Mouse (Mus musculus) limb, embryonic 14.5 days (tissue): Measurements from ENCODE around the gene Cep295nl. TPM values are rescaled to one million over a fixed set of nuclear protein-coding genes. Genes with fewer than 3 reads are reported as not detected.

Source experiments
- ATAC-seq: fragments of 200-750 bp; cut with Nextera tagmentation; 2 replicates; pipeline ENCODE4 v1.8.0; 2017; ENCODE audit warnings: low read depth, moderate number of reproducible peaks, moderate TSS enrichment; ENCODE audit not compliant: low FRiP score
- DNase-seq: peaks from one replicate; pipeline ENCODE4 v3.0.0-alpha.2; 2015; ENCODE audit warnings: low spot score
- H3K27ac ChIP-seq: fragments of 300-500 bp; sonication (generic); replicated peaks from 2 replicates; pipeline ENCODE4 v1.5.1; 2014; ENCODE audit warnings: low read depth, mild to moderate bottlenecking, low read length, moderate library complexity, mixed read lengths
- H3K27me3 ChIP-seq: fragments of 300-500 bp; sonication (generic); 2 replicates; pipeline ENCODE4 v1.6.1; 2014; ENCODE audit warnings: low read length, mixed read lengths; ENCODE audit not compliant: control insufficient read depth, insufficient read depth
- H3K36me3 ChIP-seq: fragments of 300-500 bp; sonication (generic); 2 replicates; pipeline ENCODE4 v1.6.1; 2014; ENCODE audit warnings: mild to moderate bottlenecking, low read length, moderate library complexity, mixed read lengths; ENCODE audit not compliant: control insufficient read depth, insufficient read depth
- H3K4me1 ChIP-seq: fragments of 300-500 bp; sonication (generic); 2 replicates; pipeline ENCODE4 v1.6.1; 2014; ENCODE audit warnings: antibody characterized with exemption, low read length, mixed read lengths; ENCODE audit not compliant: control insufficient read depth, insufficient read depth
- H3K4me2 ChIP-seq: fragments of 300-500 bp; sonication (generic); replicated peaks from 2 replicates; pipeline ENCODE4 v1.6.1; 2014; ENCODE audit warnings: low read depth, mild to moderate bottlenecking, low read length, moderate library complexity; ENCODE audit not compliant: severe bottlenecking
- H3K4me3 ChIP-seq: fragments of 300-500 bp; sonication (generic); replicated peaks from 2 replicates; pipeline ENCODE4 v1.5.1; 2014; ENCODE audit warnings: low read length
- H3K9ac ChIP-seq: fragments of 300-500 bp; sonication (generic); 2 replicates; pipeline ENCODE4 v1.6.1; 2014; ENCODE audit warnings: mild to moderate bottlenecking, low read depth, low read length, moderate library complexity; ENCODE audit not compliant: severe bottlenecking
- H3K9me3 ChIP-seq: fragments of 300-500 bp; sonication (generic); 2 replicates; pipeline ENCODE4 v1.6.1; 2016; ENCODE audit warnings: low read length; ENCODE audit not compliant: control insufficient read depth
- POLR2A ChIP-seq: fragments of 200-500 bp; IDR thresholded peaks from 2 replicates; pipeline ENCODE4 v1.8.0; 2012; ENCODE audit warnings: inconsistent platforms, mild to moderate bottlenecking, moderate library complexity, borderline replicate concordance; ENCODE audit not compliant: insufficient read depth, insufficient read length; ENCODE audit errors: extremely low read depth
- WGBS: fragments of 180-500 bp; shearing (Covaris S2); extraction: QIAGEN DNeasy Blood & Tissue Kit; methylation state at CpG from one replicate; pipeline ENCODE4 v1.1.7; 2014; 5-methylcytosine and 5-hydroxymethylcytosine counted together
- polyA plus RNA-seq, 2 experiments: library from polyadenylated mRNA; depleted of rRNA in 1 of 2; stranded (reverse) in 1 of 2; unstranded in 1 of 2; fragments of >200 nt; fragmentation: Nextera tagmentation in 1 of 2; extraction: Ambion mirVana in 1 of 2; gene quantifications; 2 replicates each; pipeline versions ENCODE4 v1.2.1 to v1.2.3; 2012 to 2014

Cep295nl gene
- polyA plus RNA-seq, 2 experiments: 0.85 to 1.3 TPM

DNA sequence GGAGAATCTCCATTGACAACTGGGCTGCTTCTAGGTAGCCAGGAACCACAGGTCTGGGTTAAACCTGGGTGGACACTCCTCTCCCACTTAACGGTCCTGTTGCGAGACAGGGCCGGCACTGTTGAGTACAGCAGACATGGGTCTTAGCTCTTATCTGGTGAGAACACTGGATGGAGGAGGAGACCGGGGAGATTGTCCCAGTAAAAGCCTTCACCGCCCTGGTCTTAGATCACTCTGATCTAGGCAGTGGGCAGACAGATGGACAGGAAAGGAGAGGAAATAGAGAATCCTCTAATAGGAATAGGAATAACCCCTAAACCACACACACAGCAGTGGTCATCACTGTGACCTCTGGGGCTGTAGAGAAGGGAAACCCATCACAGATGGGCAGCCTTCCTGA lies 18.3 kb downstream of the Cep295nl start:
- no peak for TF ChIP-seq POLR2A
- DNase-seq (no peak), ATAC-seq (no peak)
- Histone ChIP-seq H3K4me1 (peaks cover 64% of the 10 kb centered on the region), H3K9ac (no peak overlapping the region), H3K9me3 (no peaks in the 10 kb centered on the region), H3K27ac (peak overlapping the region; percentile 83), H3K4me3 (no peak overlapping the region), H3K27me3 (no peaks in the 10 kb centered on the region), H3K36me3 (peaks cover 19% of the 10 kb centered on the region), H3K4me2 (peak overlapping the region; percentile 27)
- 75% methylated on average over 5 of the region's 5 CpGs for WGBS

GRCm38 (mm10) chr11:118322647-118323046 lies 19.7 kb downstream of the Cep295nl start:
- Histone ChIP-seq H3K4me1 (peaks cover 51% of the 10 kb centered on the region), H3K27ac (no peak overlapping the region)
- TF ChIP-seq POLR2A: no peak

GRCm38 (mm10) chr11:118321971-118322370 lies 20.3 kb downstream of the Cep295nl start:
- Histone ChIP-seq H3K4me1 (peaks cover 44% of the 10 kb centered on the region), H3K9me3 (no peaks in the 10 kb centered on the region), H3K27ac (no peak overlapping the region), H3K9ac (no peak overlapping the region), H3K27me3 (no peaks in the 10 kb centered on the region), H3K4me2 (no peak overlapping the region), H3K4me3 (no peak overlapping the region), H3K36me3 (peaks cover 34% of the 10 kb centered on the region)
- DNase-seq: no peak
- no peak for ATAC-seq
- no peak for TF ChIP-seq POLR2A
- WGBS: 52% methylated on average over 4 of the region's 4 CpGs

More at GRCm38 (mm10) chr11:118322647-118323046, 19.7 kb downstream of the Cep295nl start:
- H3K36me3 ChIP-seq: peaks cover 27% of the 10 kb centered on the region
- no peaks in the 10 kb centered on the region for H3K9me3 ChIP-seq
- ATAC-seq (no peak), DNase-seq (no peak)
- WGBS: 74% methylated on average over 3 of the region's 3 CpGs
- no peaks in the 10 kb centered on the region for H3K27me3 ChIP-seq
- no peak overlapping the region for H3K9ac ChIP-seq
- H3K4me2 ChIP-seq: no peak overlapping the region
- H3K4me3 ChIP-seq: no peak overlapping the region

GRCm38 (mm10) chr11:118321500-118321899 lies 20.8 kb downstream of the Cep295nl start:
- WGBS: 46% methylated on average over 7 of the region's 7 CpGs

GRCm38 (mm10) chr11:118318678-118319077 lies 23.6 kb downstream of the Cep295nl start:
- 62% methylated on average over 5 of the region's 5 CpGs for WGBS
- Histone ChIP-seq H3K4me3 (no peak overlapping the region), H3K36me3 (peaks cover 57% of the 10 kb centered on the region), H3K4me2 (no peak overlapping the region), H3K9me3 (no peaks in the 10 kb centered on the region), H3K4me1 (peaks cover 16% of the 10 kb centered on the region), H3K9ac (no peak overlapping the region), H3K27me3 (no peaks in the 10 kb centered on the region), H3K27ac (no peak overlapping the region)
- no peak for TF ChIP-seq POLR2A
- no peak for ATAC-seq
- DNase-seq: no peak

More at GRCm38 (mm10) chr11:118321500-118321899, 20.8 kb downstream of the Cep295nl start:
- Histone ChIP-seq H3K4me1 (peaks cover 40% of the 10 kb centered on the region), H3K36me3 (peaks cover 39% of the 10 kb centered on the region), H3K9ac (no peak overlapping the region), H3K27ac (no peak overlapping the region), H3K4me2 (no peak overlapping the region), H3K9me3 (no peaks in the 10 kb centered on the region), H3K27me3 (no peaks in the 10 kb centered on the region), H3K4me3 (no peak overlapping the region)
- DNase-seq: no peak
- no peak for ATAC-seq
- no peak for TF ChIP-seq POLR2A

DNA sequence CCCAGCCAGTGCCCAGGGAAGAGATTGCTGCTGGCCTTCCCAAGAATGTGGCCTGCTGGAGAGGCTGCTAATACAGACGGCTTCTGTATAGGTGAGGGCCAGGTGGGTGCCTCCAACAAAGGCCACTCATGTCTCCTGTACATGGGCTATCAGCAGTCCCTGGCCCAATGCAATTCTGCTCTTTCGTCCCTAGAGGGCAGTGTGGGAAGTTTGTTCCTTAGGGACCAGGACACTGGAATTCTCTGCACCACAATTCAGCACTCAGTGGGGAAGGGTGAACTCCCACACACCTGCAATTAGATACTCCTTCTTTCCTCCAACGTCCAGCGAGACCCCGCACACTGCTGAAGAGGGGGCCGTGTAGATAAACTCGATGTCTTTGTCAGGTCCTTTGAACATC lies 25.2 kb downstream of the Cep295nl start:
- DNase-seq (peak; percentile 67), ATAC-seq (no peak)
- Histone ChIP-seq H3K9me3 (no peaks in the 10 kb centered on the region), H3K4me2 (no peak overlapping the region), H3K27ac (no peak overlapping the region), H3K4me3 (no peak overlapping the region), H3K4me1 (peaks cover 8% of the 10 kb centered on the region), H3K9ac (no peak overlapping the region), H3K27me3 (no peaks in the 10 kb centered on the region), H3K36me3 (peaks cover 72% of the 10 kb centered on the region)
- TF ChIP-seq POLR2A: no peak
- WGBS: 20% methylated on average over 7 of the region's 7 CpGs
